Mouse (Mus musculus) megakaryocyte progenitor cell, adult 5-6 weeks (primary cell): ENCODE data around the gene Gcn1l1. TPM values are rescaled to one million over a fixed set of nuclear protein-coding genes. Genes with fewer than 3 reads are reported as not detected.

Experiments
- ATAC-seq: replicated peaks from 2 replicates; pipeline ENCODE4 v1.8.0; 2016; ENCODE audit warnings: mild to moderate bottlenecking, moderate TSS enrichment, inconsistent platforms; ENCODE audit not compliant: poor library complexity
- total RNA-seq, 2 experiments: library from RNA; stranded (forward) in 1 of 2; stranded (reverse) in 1 of 2; fragments of 157-497, 149-512 nt in 1 of 2; fragments of 200-1000 nt in 1 of 2; gene quantifications; 2 replicates each; pipeline versions ENCODE4 v1.2.3 to v1.2.4; 2015 to 2017

The Gcn1l1 gene
- total RNA-seq, 2 experiments from 2014 or later = 17.5 to 35.3 TPM

DNA sequence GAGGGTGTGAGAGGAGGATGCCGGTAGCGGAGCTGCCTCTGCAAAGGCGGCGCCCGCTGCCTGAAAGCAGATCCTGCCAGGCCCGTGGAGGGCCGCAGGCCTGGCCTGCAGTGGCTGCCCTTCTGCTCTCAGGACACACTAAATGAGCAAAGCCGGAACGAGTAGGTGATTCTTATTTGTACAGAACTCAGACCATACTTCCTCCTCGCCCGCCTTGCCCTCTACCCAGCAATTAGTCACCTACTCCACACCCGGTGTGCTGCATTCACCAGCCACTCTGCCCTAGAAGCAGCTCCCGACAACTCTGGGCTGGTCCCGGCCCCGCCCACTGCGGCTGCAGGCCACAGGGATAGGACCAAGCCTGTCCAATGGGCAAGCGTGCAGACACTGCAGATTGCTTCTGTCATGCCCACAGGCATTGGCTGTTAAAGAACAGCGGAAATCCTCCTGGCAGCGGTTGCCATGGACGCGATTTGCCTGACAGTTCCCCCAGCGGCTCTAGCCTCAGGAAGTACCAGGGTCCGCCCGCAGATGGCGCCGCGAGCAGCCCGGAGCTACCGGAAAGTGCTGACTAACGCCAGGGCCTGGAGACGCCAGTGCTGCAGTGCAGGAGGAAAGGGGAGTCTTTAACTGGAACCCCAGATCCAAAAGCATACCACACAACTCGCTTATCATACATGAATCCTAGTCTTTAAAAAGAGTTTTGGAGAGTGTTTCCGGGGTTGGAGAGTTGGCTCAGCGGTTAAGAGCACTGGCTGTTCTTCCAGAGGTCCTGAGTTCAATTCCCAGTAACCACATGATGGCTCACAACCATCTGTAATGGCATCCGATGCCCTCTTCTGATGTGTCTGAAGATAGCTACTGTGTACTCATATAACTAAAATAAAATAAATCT is 87.9 kb downstream of the Gcn1l1 start:
- peak; percentile 96 for ATAC-seq

DNA sequence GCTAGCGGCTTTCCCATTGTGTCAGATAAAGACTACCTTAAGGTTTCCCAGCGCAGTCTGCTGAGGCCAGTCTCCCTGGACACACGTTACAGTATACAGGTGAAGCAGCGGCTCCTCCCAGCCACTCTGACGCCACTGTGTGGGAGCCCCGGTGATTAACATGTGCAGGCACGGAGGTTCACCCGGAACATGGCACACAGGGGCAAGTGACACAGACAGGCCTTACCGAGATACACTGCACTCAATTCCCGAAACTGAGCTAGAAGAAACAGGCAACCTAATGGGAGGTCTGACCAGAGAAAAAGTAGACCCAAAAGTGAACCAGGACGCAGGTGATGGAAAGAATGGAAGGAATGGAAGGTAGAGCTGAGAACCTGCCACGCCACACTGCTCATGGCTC is 88.7 kb downstream of the Gcn1l1 start:
- ATAC-seq = no peak

DNA sequence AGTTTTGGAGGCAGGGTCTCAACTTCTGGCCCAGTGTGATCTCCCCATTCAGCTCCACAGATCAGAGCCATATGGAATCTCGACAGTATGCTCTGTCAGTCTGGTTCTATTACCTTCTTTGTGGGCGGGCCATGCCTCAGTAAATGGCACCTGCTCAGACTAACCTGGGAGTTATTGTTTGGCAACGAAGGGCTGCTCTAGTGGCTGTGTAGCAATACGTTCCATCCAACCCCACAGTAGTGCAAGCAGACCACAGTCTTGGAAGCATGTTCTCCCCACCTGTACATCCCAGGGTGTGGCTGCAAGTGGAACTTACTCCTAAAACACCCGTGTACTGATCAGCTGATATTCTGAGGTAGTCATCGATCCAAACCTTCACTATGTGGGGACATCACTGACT is 91.6 kb downstream of the Gcn1l1 start:
- no peak for ATAC-seq

DNA sequence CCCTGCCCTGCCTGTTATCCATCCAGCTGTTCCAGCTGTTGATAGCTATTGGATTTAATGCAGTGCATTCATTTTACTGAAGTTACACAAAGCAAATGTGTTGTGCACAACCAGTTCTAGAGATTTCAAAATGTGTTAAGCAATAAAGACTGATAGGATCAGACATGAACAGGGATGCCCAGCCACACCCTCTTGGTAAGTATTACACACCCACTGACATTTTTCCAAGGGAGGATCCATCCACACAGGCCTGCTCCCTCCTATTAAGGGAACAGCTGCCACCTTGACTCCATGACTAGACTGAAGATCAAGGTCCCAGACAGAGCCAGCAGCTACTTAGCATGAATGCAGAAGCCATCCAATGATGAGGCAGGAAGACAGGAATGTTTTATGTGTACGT is 92.2 kb downstream of the Gcn1l1 start:
- ATAC-seq = no peak

DNA sequence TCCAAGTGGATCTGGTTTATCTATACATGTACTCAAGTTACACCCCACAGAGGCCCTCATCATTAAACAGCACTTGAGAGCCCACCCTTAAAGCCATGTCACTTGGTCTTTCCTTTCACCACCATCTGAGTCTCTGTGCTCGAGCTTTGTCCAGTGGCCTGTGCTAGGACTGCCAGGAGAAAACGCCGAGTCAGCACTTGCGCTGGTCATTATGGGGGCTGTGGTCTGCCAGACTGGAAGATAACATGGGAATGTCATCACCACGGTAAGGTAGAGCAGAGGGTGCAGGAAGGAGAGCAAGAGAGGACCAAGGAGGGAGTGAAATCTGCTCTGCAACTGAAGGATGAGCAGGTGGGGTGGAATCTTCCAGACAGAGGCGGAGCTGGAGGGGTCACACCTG is 93.3 kb downstream of the Gcn1l1 start:
- no peak for ATAC-seq

DNA sequence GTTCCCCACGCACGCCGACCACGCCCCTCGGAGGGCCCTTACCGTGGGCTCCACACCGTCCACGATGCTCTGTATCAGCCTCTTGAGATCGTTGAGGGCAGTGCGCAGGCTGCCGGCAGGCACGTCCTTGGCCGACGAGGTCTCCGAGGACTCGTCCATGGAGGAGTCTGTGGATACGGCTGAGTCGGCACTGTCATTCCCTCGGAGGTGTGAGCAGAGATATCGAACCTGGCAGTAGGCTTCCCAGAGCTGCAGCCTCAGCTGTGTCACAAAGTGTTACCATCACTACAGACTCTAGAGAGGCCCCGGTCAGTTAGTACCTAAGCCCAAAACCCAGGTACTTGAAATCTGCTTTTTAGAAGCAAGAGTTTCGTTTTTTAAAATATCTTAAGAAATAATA is 97.6 kb downstream of the Gcn1l1 start:
- no peak for ATAC-seq

DNA sequence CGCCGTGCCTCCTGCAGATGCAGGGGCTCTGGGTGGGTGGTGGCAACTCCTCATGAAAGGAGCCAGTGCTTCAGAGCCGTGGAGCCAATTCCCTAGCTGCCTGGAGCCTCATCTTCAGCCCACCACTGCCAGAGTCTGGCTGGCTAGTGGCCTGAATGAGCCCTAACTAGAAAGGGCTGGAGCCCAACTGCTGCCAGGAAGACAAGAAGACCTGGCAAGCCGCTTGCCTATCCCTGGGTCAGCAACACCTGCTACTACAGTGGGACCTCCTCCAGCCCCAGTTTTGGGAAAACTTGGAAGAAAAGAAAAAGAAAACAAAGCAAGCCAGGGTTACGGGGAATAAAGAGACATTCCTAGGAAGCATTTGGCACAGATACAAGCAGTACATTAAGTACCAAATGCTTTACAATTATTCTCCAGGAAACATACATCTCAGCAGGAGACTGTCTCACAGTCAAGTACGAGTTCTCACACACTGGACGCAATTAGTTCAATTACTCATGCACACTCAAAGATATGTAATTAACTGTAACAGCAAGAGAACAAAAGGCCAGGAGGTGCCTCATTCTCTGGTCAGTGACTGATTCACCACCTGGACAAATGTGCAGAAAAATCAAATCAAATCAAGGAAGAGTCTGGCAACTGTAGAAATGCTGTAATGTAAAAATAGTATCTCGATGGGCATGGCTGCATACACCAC is 101.5 kb downstream of the Gcn1l1 start:
- ATAC-seq = no peak

DNA sequence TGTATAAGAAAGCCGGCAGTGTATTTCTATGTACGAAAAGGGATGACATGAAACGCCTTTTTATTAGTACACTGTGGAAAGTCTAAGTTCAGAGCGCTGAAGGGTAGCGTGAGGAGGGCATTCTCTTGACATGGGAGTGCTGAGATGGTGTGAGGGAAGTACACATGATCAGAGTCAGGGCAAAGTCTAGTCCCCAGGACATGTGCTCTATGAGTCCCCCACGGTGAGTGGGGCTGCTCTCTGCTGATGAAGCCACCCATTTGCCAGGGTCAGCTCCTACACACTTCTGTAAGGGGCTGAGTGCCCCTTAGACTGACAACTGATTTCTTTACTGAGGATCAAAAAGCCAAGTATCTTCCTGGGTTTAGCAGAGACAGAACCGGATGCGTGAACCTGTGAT is 102.2 kb downstream of the Gcn1l1 start:
- ATAC-seq = no peak

DNA sequence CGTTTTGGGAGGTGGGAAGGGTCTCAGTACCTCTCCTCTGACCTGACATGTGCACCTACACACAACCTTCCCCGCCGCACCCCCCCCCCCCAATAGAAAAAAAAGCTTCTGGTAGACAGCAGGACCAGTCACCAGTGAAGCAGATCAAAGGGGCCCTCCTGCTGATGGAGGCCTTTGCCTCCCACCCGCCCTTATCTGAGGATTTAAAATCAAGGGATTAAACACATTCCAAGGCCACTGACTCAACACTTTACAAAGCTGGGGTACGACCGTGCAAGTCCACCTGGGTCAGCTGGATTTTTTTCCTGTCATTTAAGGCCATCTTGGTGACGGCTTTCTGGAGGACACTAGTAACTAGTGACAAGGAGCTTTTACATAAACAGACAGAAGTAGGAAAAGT is 102.8 kb downstream of the Gcn1l1 start:
- ATAC-seq = no peak

DNA sequence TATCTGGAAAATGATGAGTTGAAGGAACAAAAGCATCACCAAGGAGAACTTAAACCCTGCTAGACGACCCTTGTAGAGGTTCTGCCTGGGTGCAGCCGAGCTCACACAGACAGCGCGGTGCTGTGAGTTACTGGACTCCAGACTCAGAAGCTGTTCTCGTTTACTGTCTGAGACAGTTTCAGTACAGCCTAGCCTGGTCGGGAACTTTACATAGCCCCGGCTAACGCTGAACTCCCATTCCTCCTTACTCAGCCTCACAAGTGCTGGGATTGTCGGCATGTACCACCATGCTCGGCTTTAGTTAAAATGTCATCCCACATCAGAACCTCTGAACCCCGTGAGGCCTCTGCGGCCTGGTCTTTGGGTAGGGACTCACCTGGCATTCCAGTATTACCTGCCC is 103.9 kb downstream of the Gcn1l1 start:
- ATAC-seq = no peak

DNA sequence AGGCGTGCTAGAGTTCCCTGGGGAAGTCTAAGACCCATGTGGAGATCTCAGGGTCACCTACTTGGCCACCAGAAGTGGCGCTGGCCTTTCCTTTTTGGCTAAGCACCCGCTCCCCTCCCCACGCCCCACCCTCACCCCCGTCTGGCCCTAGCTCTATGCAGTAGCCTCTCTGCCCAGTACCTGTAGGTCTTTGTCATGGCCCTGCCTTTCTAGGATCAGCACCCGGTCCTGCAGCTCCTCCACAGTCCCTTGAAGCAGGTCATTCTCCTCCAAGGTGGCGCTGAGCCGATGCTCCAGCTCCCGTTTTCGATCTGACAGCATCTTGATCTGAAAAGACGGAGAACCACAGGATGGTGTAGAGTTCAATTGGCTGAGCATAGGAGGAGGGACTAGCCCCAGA is 104.9 kb downstream of the Gcn1l1 start:
- no peak for ATAC-seq

DNA sequence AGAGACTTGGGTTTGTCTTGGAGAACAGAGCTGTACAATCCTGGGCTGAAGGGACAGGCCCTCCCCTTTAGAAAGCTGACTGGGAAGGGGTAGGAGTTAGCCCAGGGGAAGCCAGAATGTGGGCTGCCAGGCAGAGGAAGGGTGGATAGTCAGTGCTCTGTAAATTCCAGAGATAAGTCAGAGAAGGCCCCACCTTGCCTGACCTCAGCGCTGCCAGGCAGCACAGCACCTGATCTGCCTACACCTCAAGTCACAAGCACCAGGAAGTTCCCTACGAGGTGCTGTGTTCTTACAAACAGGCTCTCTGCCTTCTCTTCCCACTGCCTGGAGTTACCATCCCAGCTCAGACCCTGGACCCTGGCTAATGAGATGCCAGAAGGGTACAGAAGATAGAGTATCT is 105.4 kb downstream of the Gcn1l1 start:
- ATAC-seq = no peak

DNA sequence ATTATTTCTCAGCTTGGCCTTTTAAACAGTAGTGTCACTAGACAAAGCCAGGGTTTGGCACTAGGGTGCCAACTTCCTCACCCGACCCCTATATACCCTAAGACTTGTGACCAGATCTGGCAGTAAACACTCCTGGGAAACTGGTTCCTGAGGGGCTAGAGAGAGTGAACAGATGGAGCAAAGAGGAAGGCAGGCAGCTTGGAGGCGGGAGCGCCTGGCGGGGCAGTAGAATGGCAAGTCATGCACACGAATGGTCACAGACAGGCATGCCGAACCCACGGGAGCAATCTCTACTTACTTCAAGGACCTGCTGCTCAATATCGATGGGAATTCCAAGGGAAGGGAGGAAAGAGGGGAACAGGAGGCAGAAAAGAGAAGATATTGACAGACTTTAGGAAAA is 106.8 kb downstream of the Gcn1l1 start:
- ATAC-seq = no peak

Other genes starting within 250 kb of the Gcn1l1 start
- gene Srsf9, start 238.1 kb upstream of the Gcn1l1 start, total RNA-seq (2015) = 76.3 and 79.7 TPM in 2 replicates
- gene Srsf9, start 238.1 kb upstream of the Gcn1l1 start, total RNA-seq (2017) = 96.3 and 102 TPM in 2 replicates
- 68.9 and 78.9 TPM in 2 replicates for gene Gatc, start 224.1 kb upstream of the Gcn1l1 start, total RNA-seq (2015)
- 10.7 and 11.2 TPM in 2 replicates for gene Gatc, start 224.1 kb upstream of the Gcn1l1 start, total RNA-seq (2017)
- gene Triap1, start 224.0 kb upstream of the Gcn1l1 start, total RNA-seq (2015) = 39.1 and 43.1 TPM in 2 replicates
- 17.7 and 25.3 TPM in 2 replicates for gene Triap1, start 224.0 kb upstream of the Gcn1l1 start, total RNA-seq (2017)
- gene Cox6a1, start 216.3 kb upstream of the Gcn1l1 start, total RNA-seq (2015) = 365 and 372 TPM in 2 replicates
- gene Cox6a1, start 216.3 kb upstream of the Gcn1l1 start, total RNA-seq (2017) = 67.5 and 102 TPM in 2 replicates
- not detected in 2 replicates for gene Msi1, start 135.7 kb upstream of the Gcn1l1 start, total RNA-seq (2015)
- not detected in 2 replicates for gene Msi1, start 135.7 kb upstream of the Gcn1l1 start, total RNA-seq (2017)
- gene Pla2g1b, start 99.0 kb upstream of the Gcn1l1 start, total RNA-seq (2015) = not detected in 2 replicates
- not detected in 2 replicates for gene Pla2g1b, start 99.0 kb upstream of the Gcn1l1 start, total RNA-seq (2017)
- gene Sirt4, start 80.5 kb upstream of the Gcn1l1 start, total RNA-seq (2015) = 9.8 and 12.3 TPM in 2 replicates
- 2.8 and 4.6 TPM in 2 replicates for gene Sirt4, start 80.5 kb upstream of the Gcn1l1 start, total RNA-seq (2017)
- 40.4 and 52.8 TPM in 2 replicates for gene Pxn, start 58.6 kb upstream of the Gcn1l1 start, total RNA-seq (2015)
- gene Pxn, start 58.6 kb upstream of the Gcn1l1 start, total RNA-seq (2017) = 69.6 and 73.0 TPM in 2 replicates
- gene Rplp0, start 5.8 kb upstream of the Gcn1l1 start, total RNA-seq (2015) = 3,223 and 3,257 TPM in 2 replicates
- 1,603 and 2,013 TPM in 2 replicates for gene Rplp0, start 5.8 kb upstream of the Gcn1l1 start, total RNA-seq (2017)
- gene Rab35, start 66.7 kb downstream of the Gcn1l1 start, total RNA-seq (2015) = 24.7 and 25.2 TPM in 2 replicates
- gene Rab35, start 66.7 kb downstream of the Gcn1l1 start, total RNA-seq (2017) = 22.8 and 28.8 TPM in 2 replicates
- gene Bicdl1, start 166.4 kb downstream of the Gcn1l1 start, total RNA-seq (2015) = 0.39 and 1.7 TPM in 2 replicates
- gene Bicdl1, start 166.4 kb downstream of the Gcn1l1 start, total RNA-seq (2017) = 0.84 TPM in 1 of 2 replicates, not detected in the other